Mouse (Mus musculus) heart, postnatal 25 days (tissue): Measurements from ENCODE around the gene 1700007K13Rik. TPM values are rescaled to one million over a fixed set of nuclear protein-coding genes. Genes with fewer than 3 reads are reported as not detected.
A peak's percentile ranks its signal among the peaks of the same experiment; 100 is the strongest.
"Not testable (repeated sequence)": the region's sequence is repeated elsewhere in the genome, so short reads cannot be mapped to it uniquely, and the experiment has no call there.

ENCODE experiments used
- DNase-seq: peaks from one replicate; pipeline ENCODE4 v3.0.0; 2022; ENCODE audit warnings: low spot score
- intact Hi-C: fragments of 180-260 bp; cut with DNase I; formaldehyde crosslinking; loops from one replicate; pipeline ENCODE4 v1.15.1; 2025
- total RNA-seq, 2 experiments: library from RNA; stranded (reverse); gene quantifications; 2 replicates each; pipeline ENCODE4 v1.2.3; 2021

The 1700007K13Rik gene
- total RNA-seq, 2 experiments from 2014 or later = not detected

- DNase-seq, intact Hi-C loops: not testable (repeated sequence)
Measured at GRCm38 (mm10) chr2:28472011-28472410, 5.9 kb upstream of the 1700007K13Rik start.

DNA sequence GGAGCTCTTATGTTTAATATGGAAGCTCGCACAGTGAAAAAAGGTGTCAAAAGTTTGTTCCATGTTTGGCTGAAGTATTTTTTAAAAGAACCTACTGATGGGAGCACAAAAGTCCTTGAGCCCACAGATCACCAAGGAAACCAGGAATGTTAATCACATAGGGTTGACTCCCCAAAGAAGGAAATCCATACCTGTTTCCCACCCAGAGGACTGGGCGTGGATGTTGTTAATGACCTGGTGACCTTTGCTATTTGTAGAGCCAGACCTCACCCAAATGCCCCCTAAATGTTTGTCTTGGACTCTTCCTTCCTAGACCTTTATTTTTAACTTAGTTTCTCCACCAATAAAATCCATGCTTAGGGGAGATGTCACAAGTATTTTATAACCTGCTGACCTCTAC is 4.5 kb upstream of the 1700007K13Rik start:
- DNase-seq = no peak
- intact Hi-C loops = no loop called here

DNA sequence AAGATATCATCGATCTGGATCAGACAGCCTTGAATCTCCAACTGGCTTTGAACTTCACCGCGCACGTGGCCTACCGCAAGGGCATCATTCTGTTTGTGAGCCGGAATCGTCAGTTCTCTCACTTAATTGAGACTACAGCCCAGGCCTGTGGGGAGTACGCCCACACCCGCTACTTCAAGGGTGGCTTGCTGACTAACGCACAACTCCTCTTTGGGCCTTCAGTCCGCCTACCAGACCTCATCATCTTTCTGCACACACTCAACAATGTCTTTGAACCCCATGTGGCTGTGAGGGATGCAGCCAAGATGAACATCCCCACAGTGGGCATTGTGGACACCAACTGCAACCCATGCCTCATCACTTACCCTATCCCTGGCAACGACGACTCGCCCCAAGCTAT is 3.3 kb upstream of the 1700007K13Rik start:
- no peak for DNase-seq
- intact Hi-C loops = no loop called here

GRCm38 (mm10) chr2:28468486-28469225 is 2.5 kb upstream of the 1700007K13Rik start:
- intact Hi-C loops = no loop called here
- DNase-seq = no peak

DNA sequence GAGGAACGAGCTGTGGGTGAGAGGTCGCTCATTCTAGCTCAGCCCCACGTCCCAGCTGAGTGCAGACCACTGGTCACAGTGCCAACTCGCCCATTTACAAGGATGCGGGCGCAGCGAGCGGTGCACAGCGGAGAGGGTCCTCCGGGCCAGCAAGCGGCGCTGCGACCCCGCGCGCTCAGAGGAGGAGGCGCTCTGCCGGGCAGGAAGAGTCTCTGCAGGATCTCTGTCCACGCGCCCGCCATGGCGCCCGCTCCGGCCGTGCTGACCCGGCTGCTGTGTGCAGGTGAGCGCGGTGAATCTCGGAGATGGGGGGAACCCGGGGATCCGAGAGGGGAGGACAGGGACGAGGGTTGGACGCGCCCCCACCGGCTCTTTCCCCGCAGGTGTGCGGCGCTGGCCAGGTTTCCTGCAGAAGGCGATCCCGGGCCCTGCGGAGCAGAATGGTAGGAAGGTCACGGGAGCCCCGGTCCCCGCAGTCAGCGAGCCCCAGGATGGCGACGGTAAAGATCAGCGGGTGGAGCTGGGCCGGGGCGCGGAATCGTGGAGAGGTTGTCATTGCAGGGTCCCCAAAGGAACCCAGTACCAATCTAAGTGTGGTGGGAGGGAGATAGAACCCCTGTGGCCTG is 1.8 kb upstream of the 1700007K13Rik start, which contains the start of gene Mrps2:
Gene Mrps2 (plus strand): TSS at position 207 of the 626 bp plus-strand sequence.
- intact Hi-C loops = no loop called here
- DNase-seq = peak; percentile 54

GRCm38 (mm10) chr2:28464919-28465318 is 1.2 kb downstream of the 1700007K13Rik start:
- no peak for DNase-seq
- intact Hi-C loops = no loop called here

DNA sequence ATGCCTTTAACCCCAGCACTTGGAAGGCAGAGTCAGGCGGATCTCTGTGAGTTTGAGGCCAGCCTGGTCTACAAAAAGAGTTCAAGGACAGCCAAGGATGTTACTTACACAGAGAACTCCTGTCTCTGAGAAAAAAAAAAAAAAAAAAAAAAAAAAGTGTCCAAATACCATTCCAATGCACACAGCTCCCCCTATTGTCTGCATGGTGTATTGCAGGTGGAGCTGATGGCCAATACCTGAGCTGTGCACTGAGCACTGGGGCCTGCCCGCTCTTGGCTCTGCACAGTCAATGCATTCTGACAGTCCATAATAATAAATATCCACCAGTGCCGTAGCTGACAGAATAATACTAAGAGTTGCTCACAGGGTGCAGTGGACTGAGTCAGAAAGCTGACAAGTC is 2.2 kb downstream of the 1700007K13Rik start:
- intact Hi-C loops = no loop called here
- no peak for DNase-seq

- intact Hi-C loops = no loop called here
- DNase-seq = no peak
Measured at GRCm38 (mm10) chr2:28456616-28457015, 9.5 kb downstream of the 1700007K13Rik start.

DNA sequence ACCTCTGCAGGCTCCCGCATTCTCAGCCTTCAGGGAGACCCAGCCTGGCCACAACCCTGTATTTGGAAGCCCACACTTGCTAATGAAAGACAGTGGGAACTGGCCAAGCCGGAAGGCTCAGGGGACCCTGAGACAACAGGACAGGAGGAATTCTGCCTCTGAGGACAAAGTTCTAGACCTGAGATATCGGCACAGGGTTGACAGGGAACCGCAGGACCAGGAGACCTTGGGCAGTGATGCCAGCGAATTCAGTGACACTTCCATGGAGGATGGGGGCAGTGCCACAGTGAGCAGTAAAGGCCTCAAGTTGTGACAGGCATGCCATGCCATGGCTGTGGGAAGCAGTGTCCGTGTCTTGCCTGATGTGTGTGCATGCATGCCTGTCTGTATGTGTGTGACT is 12.6 kb downstream of the 1700007K13Rik start:
- DNase-seq = no peak
- intact Hi-C loops = no loop called here

- no peak for DNase-seq
- intact Hi-C loops = no loop called here
Measured at GRCm38 (mm10) chr2:28451663-28452062, 14.5 kb downstream of the 1700007K13Rik start.

DNA sequence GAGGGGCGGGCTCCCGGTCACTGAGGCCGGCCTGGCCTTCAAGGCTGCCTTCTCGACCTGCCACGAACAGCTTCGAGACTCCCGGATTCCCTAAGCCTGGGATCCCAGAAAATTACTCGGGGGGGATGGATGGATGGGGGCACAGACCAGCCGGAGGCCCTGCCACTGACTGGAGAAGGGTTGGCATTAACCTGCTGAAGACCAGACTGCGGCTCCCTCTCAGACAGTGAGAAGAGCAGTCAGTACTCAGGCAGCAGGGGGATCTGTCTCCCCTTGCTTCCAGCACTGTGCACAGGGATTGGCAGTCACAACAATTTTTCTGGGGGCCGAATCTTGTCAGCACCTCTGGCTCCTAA is 18.8 kb downstream of the 1700007K13Rik start:
- intact Hi-C loops = no loop called here

GRCm38 (mm10) chr2:28446515-28447314 is 19.4 kb downstream of the 1700007K13Rik start, which contains the start of gene Ppp1r26:
Gene Ppp1r26, plus strand, starts transcription at chr2:28446800.
- DNase-seq = no peak
- intact Hi-C loops = no loop called here

More for the DNA sequence above, 18.8 kb downstream of the 1700007K13Rik start:
- DNase-seq = no peak

DNA sequence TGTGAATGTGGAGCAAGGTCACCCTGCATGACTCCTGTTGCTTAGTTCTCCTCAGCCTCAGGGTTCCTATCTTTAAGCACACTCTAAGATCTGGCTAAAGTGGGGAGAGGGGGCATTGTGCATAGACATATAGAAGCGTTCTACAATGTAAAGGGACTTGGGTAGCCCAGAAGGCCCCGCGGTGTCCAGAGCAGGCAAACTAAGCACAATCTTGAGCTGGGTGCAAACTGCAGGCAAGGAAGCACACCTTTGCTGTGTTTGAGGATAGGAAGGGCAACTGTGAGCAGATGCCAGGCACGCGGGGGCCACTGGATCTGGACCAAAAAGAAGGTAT is 20.0 kb downstream of the 1700007K13Rik start:
- intact Hi-C loops = no loop called here
- DNase-seq = no peak

DNA sequence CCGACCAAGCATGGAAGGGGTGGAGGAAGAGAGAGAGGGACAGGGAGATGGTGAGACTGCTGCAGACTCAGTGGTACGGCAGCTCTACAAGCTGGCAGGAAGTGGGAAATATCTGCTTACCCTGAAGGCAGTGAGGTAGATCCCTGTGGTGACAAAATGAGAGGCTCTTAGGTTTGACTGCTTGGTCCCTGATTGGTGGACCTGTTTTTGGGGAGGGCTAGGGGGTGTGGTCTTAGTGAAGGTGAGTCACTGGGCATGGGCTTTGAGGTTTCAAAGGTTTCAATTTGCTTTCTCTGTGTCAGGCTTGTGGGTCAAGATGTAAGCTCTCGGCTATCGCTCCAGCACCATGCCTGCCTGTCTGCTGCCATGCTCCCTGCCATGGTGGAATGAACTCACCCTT is 21.1 kb downstream of the 1700007K13Rik start:
- DNase-seq = no peak
- intact Hi-C loops = no loop called here

DNA sequence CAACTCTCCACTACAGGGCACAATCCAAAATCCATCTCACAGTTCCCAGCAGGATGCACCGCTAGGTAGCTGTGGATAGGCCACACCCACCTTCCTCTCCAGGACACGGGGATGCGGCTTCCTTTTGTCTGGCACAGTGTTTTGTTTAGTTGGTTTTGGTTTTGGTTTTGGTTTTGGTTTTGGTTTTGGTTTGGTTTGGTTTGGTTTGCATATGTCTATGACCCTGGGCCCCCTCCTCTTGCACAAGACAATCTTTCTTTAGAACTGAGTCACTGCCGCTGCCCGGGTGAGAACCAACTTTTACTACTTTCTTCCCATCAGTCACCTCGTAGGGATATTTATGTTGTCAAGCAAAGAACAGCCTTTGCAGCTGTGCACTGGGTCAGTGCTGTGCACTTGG is 25.3 kb downstream of the 1700007K13Rik start:
- DNase-seq = no peak
- intact Hi-C loops = no loop called here

- no peak for DNase-seq
- intact Hi-C loops = no loop called here
Measured at GRCm38 (mm10) chr2:28435401-28435800, 30.7 kb downstream of the 1700007K13Rik start.

GRCm38 (mm10) chr2:28433512-28433911 is 32.6 kb downstream of the 1700007K13Rik start:
- no peak for DNase-seq
- intact Hi-C loops = no loop called here

DNA sequence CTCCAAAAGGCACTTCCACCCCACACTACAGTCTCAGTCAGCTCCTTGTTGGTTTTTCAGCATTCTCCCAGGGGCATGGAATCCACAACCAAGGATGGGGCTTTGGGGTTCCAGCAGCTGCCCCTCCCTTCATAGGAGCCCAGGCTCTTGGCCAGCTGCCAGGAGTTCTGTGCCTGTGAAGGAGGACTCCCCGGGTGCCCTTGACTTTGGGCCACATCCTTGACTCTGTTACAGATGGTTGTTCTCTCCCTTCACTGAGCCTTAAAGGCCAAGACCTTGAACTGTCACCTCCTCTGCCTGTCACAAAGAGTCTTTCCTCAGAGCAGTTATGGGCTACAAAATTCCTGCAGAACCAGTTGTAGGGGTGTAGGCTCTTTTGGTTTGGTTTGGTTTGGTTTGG is 33.3 kb downstream of the 1700007K13Rik start:
- DNase-seq = no peak
- intact Hi-C loops = no loop called here

- no peak for DNase-seq
Measured at GRCm38 (mm10) chr2:28430846-28431245, 35.3 kb downstream of the 1700007K13Rik start.

DNA sequence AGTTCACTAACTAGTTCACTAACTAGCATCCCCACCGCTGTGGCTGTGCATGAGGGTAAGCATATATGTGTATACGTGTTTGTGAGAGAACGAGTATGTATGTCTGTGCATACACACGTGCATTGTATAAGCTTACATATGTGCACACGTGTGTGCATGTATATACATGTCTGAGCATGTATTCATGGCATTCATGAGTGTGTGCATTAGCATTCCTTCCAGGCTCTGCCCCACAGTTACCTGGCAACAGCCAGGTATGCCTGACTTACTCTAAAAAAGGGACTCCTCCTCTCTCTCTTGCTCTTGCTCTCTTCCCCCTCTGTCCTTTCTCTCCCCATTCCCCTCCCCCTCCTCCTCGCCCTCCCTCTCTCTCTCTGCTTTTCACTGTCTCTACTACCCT is 38.9 kb downstream of the 1700007K13Rik start:
- no peak for DNase-seq
- intact Hi-C loops = no loop called here

More at GRCm38 (mm10) chr2:28430846-28431245, 35.3 kb downstream of the 1700007K13Rik start:
- intact Hi-C loops = no loop called here

GRCm38 (mm10) chr2:28423167-28423566 is 43.0 kb downstream of the 1700007K13Rik start:
- no peak for DNase-seq
- intact Hi-C loops = loop anchor here (5.0 kb wide), 1 partner anchor 496 kb away; no protein-coding TSS in a partner anchor
